Mouse (Mus musculus): ENCODE measurements around the gene Fam155a.
"Not testable (repeated sequence)": the region's sequence is repeated elsewhere in the genome, so short reads cannot be mapped to it uniquely, and the experiment has no call there.

The Fam155a gene

GRCm38 (mm10) chr8:9660014-9660413 is 110.9 kb downstream of the Fam155a start:
- not testable (repeated sequence) for DNase-seq (ENCODE audit: low read depth, low spot score)

- DNase-seq (ENCODE audit: low read depth, low spot score) = no peak
Measured at GRCm38 (mm10) chr8:9656901-9657300, 114.1 kb downstream of the Fam155a start.

- no peak for DNase-seq (ENCODE audit: low read depth, low spot score)
Measured at GRCm38 (mm10) chr8:9654826-9655225, 116.1 kb downstream of the Fam155a start.

- no peak for DNase-seq (ENCODE audit: low read depth, low spot score)
Measured at GRCm38 (mm10) chr8:9653643-9654042, 117.3 kb downstream of the Fam155a start.

- DNase-seq (ENCODE audit: low read depth, low spot score) = no peak
Measured at GRCm38 (mm10) chr8:9638162-9638561, 132.8 kb downstream of the Fam155a start.

- no peak for DNase-seq (ENCODE audit: low read depth, low spot score)
Measured at GRCm38 (mm10) chr8:9635240-9635639, 135.7 kb downstream of the Fam155a start.

- no peak for DNase-seq (ENCODE audit: low read depth, low spot score)
Measured at GRCm38 (mm10) chr8:9607086-9607701, 163.8 kb downstream of the Fam155a start.

- no peak for DNase-seq (ENCODE audit: low read depth, low spot score)
Measured at GRCm38 (mm10) chr8:9596003-9596402, 175.0 kb downstream of the Fam155a start.

- DNase-seq (ENCODE audit: low read depth, low spot score) = no peak
Measured at GRCm38 (mm10) chr8:9581836-9582235, 189.1 kb downstream of the Fam155a start.

GRCm38 (mm10) chr8:9580192-9580591 is 190.8 kb downstream of the Fam155a start:
- no peak for DNase-seq (ENCODE audit: low read depth, low spot score)

GRCm38 (mm10) chr8:9571977-9572376 is 199.0 kb downstream of the Fam155a start:
- DNase-seq (ENCODE audit: low read depth, low spot score) = no peak

GRCm38 (mm10) chr8:9569516-9570170 is 201.3 kb downstream of the Fam155a start:
- DNase-seq (ENCODE audit: low read depth, low spot score) = no peak

- no peak for DNase-seq (ENCODE audit: low read depth, low spot score)
Measured at GRCm38 (mm10) chr8:9549199-9549598, 221.8 kb downstream of the Fam155a start.

GRCm38 (mm10) chr8:9547558-9547954 is 223.4 kb downstream of the Fam155a start:
- DNase-seq (ENCODE audit: low read depth, low spot score) = no peak

- DNase-seq (ENCODE audit: low read depth, low spot score) = no peak
Measured at GRCm38 (mm10) chr8:9546919-9547557, 223.9 kb downstream of the Fam155a start.

- no peak for DNase-seq (ENCODE audit: low read depth, low spot score)
Measured at GRCm38 (mm10) chr8:9546429-9546828, 224.5 kb downstream of the Fam155a start.

- DNase-seq (ENCODE audit: low read depth, low spot score) = no peak
Measured at GRCm38 (mm10) chr8:9545665-9546064, 225.3 kb downstream of the Fam155a start.

GRCm38 (mm10) chr8:9535730-9536372 is 235.1 kb downstream of the Fam155a start:
- DNase-seq (ENCODE audit: low read depth, low spot score) = no peak

- DNase-seq (ENCODE audit: low read depth, low spot score) = no peak
Measured at GRCm38 (mm10) chr8:9526515-9526914, 244.4 kb downstream of the Fam155a start.

GRCm38 (mm10) chr8:9521577-9521976 is 249.4 kb downstream of the Fam155a start:
- DNase-seq (ENCODE audit: low read depth, low spot score) = no peak

GRCm38 (mm10) chr8:9500751-9501150 is 270.2 kb downstream of the Fam155a start:
- no peak for DNase-seq (ENCODE audit: low read depth, low spot score)

- DNase-seq (ENCODE audit: low read depth, low spot score) = no peak
Measured at GRCm38 (mm10) chr8:9494225-9494598, 276.7 kb downstream of the Fam155a start.
